Mouse (Mus musculus): ENCODE data around the gene Trh.

Trh gene

GRCm38 (mm10) chr6:92244591-92244990 lies at the start of gene Trh:
TSS of gene Trh (minus strand) at chr6:92244650.
- DNase-seq (ENCODE audit: low read depth), result no peak

GRCm38 (mm10) chr6:92290826-92291225 lies 46.4 kb upstream of the Trh start:
- no peak for DNase-seq (ENCODE audit: low read depth)

- DNase-seq (ENCODE audit: low read depth), result no peak
These were observed 42.4 kb upstream of the Trh start for GRCm38 (mm10) chr6:92286889-92287288.

GRCm38 (mm10) chr6:92286258-92286888 lies 41.9 kb upstream of the Trh start:
- no peak for DNase-seq (ENCODE audit: low read depth)

- no peak for DNase-seq (ENCODE audit: low read depth)
These were observed 41.1 kb upstream of the Trh start for GRCm38 (mm10) chr6:92285559-92285958.

- no peak for DNase-seq (ENCODE audit: low read depth)
These were observed 32.7 kb upstream of the Trh start for GRCm38 (mm10) chr6:92277179-92277578.

- DNase-seq (ENCODE audit: low read depth), result peak; percentile 44
These were observed 29.3 kb upstream of the Trh start for GRCm38 (mm10) chr6:92273652-92274322.

- no peak for DNase-seq (ENCODE audit: low read depth)
These were observed 28.2 kb upstream of the Trh start for GRCm38 (mm10) chr6:92272601-92273000.

GRCm38 (mm10) chr6:92269019-92269418 lies 24.6 kb upstream of the Trh start:
- DNase-seq (ENCODE audit: low read depth), result peak; percentile 51

- DNase-seq (ENCODE audit: low read depth), result no peak
These were observed 23.6 kb upstream of the Trh start for GRCm38 (mm10) chr6:92268001-92268400.

- no peak for DNase-seq (ENCODE audit: low read depth)
These were observed 16.9 kb upstream of the Trh start for GRCm38 (mm10) chr6:92261162-92261843.

- no peak for DNase-seq (ENCODE audit: low read depth)
These were observed 10.9 kb upstream of the Trh start for GRCm38 (mm10) chr6:92255346-92255745.

- no peak for DNase-seq (ENCODE audit: low read depth)
These were observed 8.9 kb upstream of the Trh start for GRCm38 (mm10) chr6:92253253-92253870.

GRCm38 (mm10) chr6:92247215-92247919 lies 2.9 kb upstream of the Trh start:
- DNase-seq (ENCODE audit: low read depth), result no peak

GRCm38 (mm10) chr6:92246335-92246734 lies 1.9 kb upstream of the Trh start:
- no peak for DNase-seq (ENCODE audit: low read depth)

GRCm38 (mm10) chr6:92241178-92241906 lies 3.1 kb downstream of the Trh start:
- DNase-seq (ENCODE audit: low read depth), result peak; percentile 81

GRCm38 (mm10) chr6:92235036-92235435 lies 9.4 kb downstream of the Trh start:
- DNase-seq (ENCODE audit: low read depth), result no peak

- no peak for DNase-seq (ENCODE audit: low read depth)
These were observed 12.7 kb downstream of the Trh start for GRCm38 (mm10) chr6:92231762-92232161.

- no peak for DNase-seq (ENCODE audit: low read depth)
These were observed 13.1 kb downstream of the Trh start for GRCm38 (mm10) chr6:92231356-92231755.

- no peak for DNase-seq (ENCODE audit: low read depth)
These were observed 14.9 kb downstream of the Trh start for GRCm38 (mm10) chr6:92229586-92229985.

- no peak for DNase-seq (ENCODE audit: low read depth)
These were observed 15.3 kb downstream of the Trh start for GRCm38 (mm10) chr6:92229103-92229502.

Data from c-Kit-positive CD71-positive TER-119-negative erythroid progenitor cells, embryonic 14.5 days (primary cell).